Mouse (Mus musculus) gastrocnemius, postnatal 14 days (tissue): ENCODE data around the gene Baz2a. TPM values are rescaled to one million over a fixed set of nuclear protein-coding genes. Genes with fewer than 3 reads are reported as not detected.
"Not testable (repeated sequence)": the region's sequence is repeated elsewhere in the genome, so short reads cannot be mapped to it uniquely, and the experiment has no call there.

Experiments used
- DNase-seq: peaks from one replicate; pipeline ENCODE4 v3.0.0; 2021; ENCODE audit warnings: mixed read lengths
- intact Hi-C: fragments of 180-260 bp; cut with DNase I; formaldehyde crosslinking; loops from one replicate; pipeline ENCODE4 v1.15.1; 2025; ENCODE audit warnings: low total_unique reads
- total RNA-seq, 2 experiments: library from RNA; stranded (reverse); gene quantifications; 2 replicates each; pipeline ENCODE4 v1.2.3; 2021

Baz2a gene
- total RNA-seq, 2 experiments from 2014 or later: 15.2 to 15.6 TPM

- intact Hi-C loops, DNase-seq: not testable (repeated sequence)
These were observed 13.1 kb upstream of the Baz2a start for GRCm38 (mm10) chr10:128078269-128078668.

GRCm38 (mm10) chr10:128080496-128080895 is 10.9 kb upstream of the Baz2a start:
- intact Hi-C loops: no loop called here
- no peak for DNase-seq

- intact Hi-C loops: no loop called here
- DNase-seq: no peak
These were observed 9.4 kb upstream of the Baz2a start for GRCm38 (mm10) chr10:128081807-128082476.

- DNase-seq: no peak
- intact Hi-C loops: no loop called here
These were observed 8.9 kb upstream of the Baz2a start for GRCm38 (mm10) chr10:128082477-128082808.

GRCm38 (mm10) chr10:128082880-128083421 is 8.4 kb upstream of the Baz2a start, which contains the start of gene Atp5b:
Atp5b (plus strand) TSS chr10:128083273.
- peak; percentile 95 for DNase-seq
- intact Hi-C loops: no loop called here

GRCm38 (mm10) chr10:128083688-128084087 is 7.7 kb upstream of the Baz2a start:
- intact Hi-C loops: no loop called here
- no peak for DNase-seq

- DNase-seq: no peak
- intact Hi-C loops: no loop called here
These were observed 7.2 kb upstream of the Baz2a start for GRCm38 (mm10) chr10:128084160-128084559.

GRCm38 (mm10) chr10:128086391-128086790 is 5.0 kb upstream of the Baz2a start:
- DNase-seq: no peak
- intact Hi-C loops: no loop called here

GRCm38 (mm10) chr10:128087216-128087615 is 4.2 kb upstream of the Baz2a start:
- DNase-seq, intact Hi-C loops: not testable (repeated sequence)

- DNase-seq: no peak
- intact Hi-C loops: no loop called here
These were observed 3.2 kb upstream of the Baz2a start for GRCm38 (mm10) chr10:128088181-128088580.

- DNase-seq: no peak
- intact Hi-C loops: loop anchor here (5.0 to 10.0 kb wide), 2 partner anchors 55 to 97 kb away; no protein-coding TSS in a partner anchor
These were observed 1.5 kb upstream of the Baz2a start for GRCm38 (mm10) chr10:128089842-128090241.

- DNase-seq: peak; percentile 88
- intact Hi-C loops: loop anchor here (5.0 to 10.0 kb wide), 2 partner anchors 54 to 96 kb away; no protein-coding TSS in a partner anchor
These were observed 470 bp upstream of the Baz2a start for GRCm38 (mm10) chr10:128090651-128091563.

GRCm38 (mm10) chr10:128092506-128093495 is 1.4 kb downstream of the Baz2a start:
- intact Hi-C loops: loop anchor here (5.0 to 10.0 kb wide), 2 partner anchors 52 to 94 kb away; no protein-coding TSS in a partner anchor
- peak; percentile 87 for DNase-seq

- DNase-seq: no peak
These were observed 2.3 kb downstream of the Baz2a start for GRCm38 (mm10) chr10:128093496-128094294.

GRCm38 (mm10) chr10:128094340-128094968 is 3.1 kb downstream of the Baz2a start:
- intact Hi-C loops: loop anchor here (5.0 to 10.0 kb wide), 2 partner anchors 50 to 93 kb away; no protein-coding TSS in a partner anchor
- DNase-seq: peak; percentile 82

More at GRCm38 (mm10) chr10:128093496-128094294, 2.3 kb downstream of the Baz2a start:
- intact Hi-C loops: loop anchor here (5.0 to 10.0 kb wide), 2 partner anchors 51 to 94 kb away; no protein-coding TSS in a partner anchor

GRCm38 (mm10) chr10:128095003-128095636 is 3.7 kb downstream of the Baz2a start:
- no peak for DNase-seq
- intact Hi-C loops: loop anchor here (10.0 kb wide), 1 partner anchor 50 kb away; no protein-coding TSS in a partner anchor

- no peak for DNase-seq
These were observed 4.9 kb downstream of the Baz2a start for GRCm38 (mm10) chr10:128096313-128096692.

More at GRCm38 (mm10) chr10:128096313-128096692, 4.9 kb downstream of the Baz2a start:
- intact Hi-C loops: loop anchor here (10.0 kb wide), 1 partner anchor 48 kb away; no protein-coding TSS in a partner anchor
